Mouse (Mus musculus) liver, embryonic 11.5 days (tissue): ENCODE measurements around the gene Fancc. TPM values are rescaled to one million over a fixed set of nuclear protein-coding genes. Genes with fewer than 3 reads are reported as not detected.
"Not testable (repeated sequence)": the region's sequence is repeated elsewhere in the genome, so short reads cannot be mapped to it uniquely, and the experiment has no call there.

Experiments
- ATAC-seq: fragments of 200-750 bp; cut with Nextera tagmentation; replicated peaks from 2 replicates; pipeline ENCODE4 v1.8.0; 2017; ENCODE audit warnings: moderate number of reproducible peaks, mild to moderate bottlenecking, moderate TSS enrichment, moderate library complexity; ENCODE audit not compliant: low FRiP score
- DNase-seq: peaks from one replicate; pipeline ENCODE4 v3.0.0-alpha.2; 2017; ENCODE audit warnings: low spot score
- H3K27ac ChIP-seq: fragments of 300-500 bp; sonication (generic); 2 replicates; pipeline ENCODE4 v1.5.1; 2014; ENCODE audit warnings: mild to moderate bottlenecking, low read depth, low read length, control low read depth
- H3K27me3 ChIP-seq: fragments of 300-500 bp; sonication (generic); replicated peaks from 2 replicates; pipeline ENCODE4 v1.6.1; 2014; ENCODE audit warnings: low read length, mixed read lengths; ENCODE audit not compliant: control insufficient read depth, insufficient read depth
- H3K36me3 ChIP-seq: fragments of 300-500 bp; sonication (generic); 2 replicates; pipeline ENCODE4 v1.6.1; 2014; ENCODE audit warnings: mild to moderate bottlenecking, low read length, moderate library complexity, mixed read lengths; ENCODE audit not compliant: control insufficient read depth, insufficient read depth
- H3K4me1 ChIP-seq: fragments of 300-500 bp; sonication (generic); replicated peaks from 2 replicates; pipeline ENCODE4 v1.6.1; 2014; ENCODE audit warnings: low read length, mixed read lengths; ENCODE audit not compliant: control insufficient read depth, insufficient read depth
- H3K4me2 ChIP-seq: fragments of 300-500 bp; sonication (generic); 2 replicates; pipeline ENCODE4 v1.6.1; 2014; ENCODE audit warnings: mild to moderate bottlenecking, control low read depth, moderate library complexity
- H3K4me3 ChIP-seq: fragments of 300-500 bp; sonication (generic); 2 replicates; pipeline ENCODE4 v1.5.1; 2014; ENCODE audit warnings: low read depth, low read length, control low read depth
- H3K9ac ChIP-seq: fragments of 300-500 bp; sonication (generic); 2 replicates; pipeline ENCODE4 v1.6.1; 2014; ENCODE audit warnings: low read depth, low read length, control low read depth
- H3K9me3 ChIP-seq: fragments of 300-500 bp; sonication (generic); 2 replicates; pipeline ENCODE4 v1.6.1; 2016; ENCODE audit warnings: low read length, inconsistent platforms, mixed read lengths; ENCODE audit not compliant: control insufficient read depth
- WGBS: fragments of 180-500 bp; shearing (Covaris S2); extraction: QIAGEN DNeasy Blood & Tissue Kit; methylation state at CpG from one replicate; pipeline ENCODE4 v1.1.7; 2014; 5-methylcytosine and 5-hydroxymethylcytosine counted together
- polyA plus RNA-seq: library from polyadenylated mRNA; unstranded; fragments of >200 nt; fragmentation: Nextera tagmentation; extraction: Ambion mirVana; gene quantifications from 2 replicates; pipeline ENCODE4 v1.2.1, GENCODE M21; 2014

The Fancc gene
- polyA plus RNA-seq, 1 experiment from 2014 or later = 18.9 TPM

DNA sequence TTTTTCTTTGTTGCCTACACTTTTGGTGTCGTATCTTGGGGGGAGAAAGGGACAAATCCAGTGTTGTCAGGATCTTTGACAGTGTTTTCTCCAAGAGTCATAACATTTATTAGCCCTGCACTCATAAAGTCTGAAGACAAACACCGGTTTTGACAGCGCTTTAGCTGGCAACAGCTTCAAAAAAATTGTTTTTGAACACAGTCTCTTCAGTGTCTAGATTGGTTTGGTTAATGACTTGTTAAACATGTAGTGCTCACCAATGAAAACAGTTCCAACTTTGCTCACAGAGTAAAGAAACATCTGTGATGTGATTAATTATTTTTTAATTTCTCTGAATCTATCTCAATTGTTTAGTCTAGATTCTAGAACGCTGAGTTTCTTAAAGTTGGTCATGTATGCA lies 137.7 kb downstream of the Fancc start:
- no peaks in the 10 kb centered on the region for H3K9me3 ChIP-seq
- ATAC-seq (no peak), DNase-seq (no peak)
- H3K27ac ChIP-seq = no peak overlapping the region
- no peaks in the 10 kb centered on the region; the same call in 1 of the 2 replicates for H3K4me1 ChIP-seq
- H3K4me3 ChIP-seq = no peak overlapping the region
- H3K9ac ChIP-seq = no peak overlapping the region
- H3K27me3 ChIP-seq = no peaks in the 10 kb centered on the region
- no peaks in the 10 kb centered on the region for H3K36me3 ChIP-seq
- H3K4me2 ChIP-seq = no peak overlapping the region
- WGBS = 85% methylated on average over 4 of the region's 4 CpGs

DNA sequence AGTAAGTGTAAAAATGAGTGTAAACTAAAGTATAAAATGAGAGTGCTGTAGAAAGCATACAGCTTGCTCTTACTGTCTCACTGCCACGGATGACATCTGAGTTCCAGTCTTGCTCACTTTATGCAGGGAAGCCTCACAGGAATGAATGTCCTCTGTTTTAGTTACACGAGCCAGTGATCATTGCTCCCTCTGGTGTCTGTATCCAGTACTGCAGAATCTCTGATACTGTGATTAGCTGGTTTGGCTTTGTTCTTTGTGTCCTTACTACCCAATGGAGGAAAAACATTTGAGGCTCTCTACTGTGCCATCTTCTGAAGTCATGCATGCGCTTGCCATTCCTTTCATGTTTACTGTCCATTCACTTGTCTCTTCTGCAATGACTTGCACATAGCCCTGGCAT lies 140.5 kb downstream of the Fancc start:
- Histone ChIP-seq H3K36me3 (no peaks in the 10 kb centered on the region), H3K27me3 (no peaks in the 10 kb centered on the region), H3K4me2 (no peak overlapping the region), H3K4me3 (no peak overlapping the region), H3K27ac (no peak overlapping the region), H3K9me3 (no peaks in the 10 kb centered on the region), H3K9ac (no peak overlapping the region), H3K4me1 (no peaks in the 10 kb centered on the region; the same call in 1 of the 2 replicates)
- DNase-seq (no peak), ATAC-seq (0 out of 2 replicates have a peak, but pooled peaks have one; percentile 20)
- WGBS = 35% methylated on average over 3 of the region's 3 CpGs

DNA sequence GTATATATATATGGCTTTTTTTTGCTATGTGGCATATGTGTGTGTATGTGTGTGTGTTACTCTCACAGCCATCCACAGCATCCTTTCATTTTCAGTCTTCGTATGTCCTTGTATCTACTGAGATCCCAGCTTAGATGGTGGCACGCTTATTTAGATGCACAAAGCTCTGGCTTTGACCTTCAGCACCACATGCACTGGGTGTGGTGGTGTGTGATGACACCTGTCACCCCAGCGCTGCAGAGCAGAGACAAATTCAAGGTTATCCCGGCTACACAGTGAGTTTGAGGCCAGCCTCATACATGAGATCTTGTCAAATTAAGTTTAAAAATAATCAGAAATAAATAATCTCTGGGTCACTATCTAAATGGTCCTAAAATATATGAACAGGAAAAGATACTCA lies 141.0 kb downstream of the Fancc start:
- Histone ChIP-seq H3K27me3 (no peaks in the 10 kb centered on the region), H3K36me3 (no peaks in the 10 kb centered on the region), H3K9me3 (no peaks in the 10 kb centered on the region), H3K4me1 (no peaks in the 10 kb centered on the region), H3K9ac (no peak overlapping the region), H3K4me2 (no peak overlapping the region), H3K4me3 (no peak overlapping the region), H3K27ac (no peak overlapping the region)
- ATAC-seq (no peak), DNase-seq (no peak)
- WGBS = 96% methylated on average over 4 of the region's 4 CpGs

DNA sequence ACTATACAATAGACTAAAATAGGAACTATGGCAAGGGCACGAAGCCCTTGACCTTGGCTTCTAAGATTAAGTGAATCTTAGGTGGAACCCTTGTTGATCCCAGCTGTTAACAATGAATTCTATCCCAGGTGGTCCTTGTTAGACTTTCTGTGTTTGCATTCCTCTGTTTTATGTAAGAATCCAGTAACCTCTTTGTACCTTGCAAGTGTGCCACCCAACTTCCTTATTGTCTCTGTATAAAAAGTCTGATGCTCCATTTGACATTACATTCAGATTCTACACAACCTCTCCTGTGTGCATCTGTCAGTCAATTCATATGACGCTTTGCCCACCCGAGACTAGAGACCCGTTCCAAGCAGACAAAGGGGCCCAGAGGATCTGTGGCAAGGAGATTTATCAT lies 143.8 kb downstream of the Fancc start:
- not testable (repeated sequence) for H3K9ac ChIP-seq, H3K36me3 ChIP-seq, H3K9me3 ChIP-seq, ATAC-seq, H3K4me1 ChIP-seq, H3K4me2 ChIP-seq, DNase-seq, H3K27ac ChIP-seq, H3K27me3 ChIP-seq, H3K4me3 ChIP-seq
- 87% methylated on average over 4 of the region's 4 CpGs for WGBS

DNA sequence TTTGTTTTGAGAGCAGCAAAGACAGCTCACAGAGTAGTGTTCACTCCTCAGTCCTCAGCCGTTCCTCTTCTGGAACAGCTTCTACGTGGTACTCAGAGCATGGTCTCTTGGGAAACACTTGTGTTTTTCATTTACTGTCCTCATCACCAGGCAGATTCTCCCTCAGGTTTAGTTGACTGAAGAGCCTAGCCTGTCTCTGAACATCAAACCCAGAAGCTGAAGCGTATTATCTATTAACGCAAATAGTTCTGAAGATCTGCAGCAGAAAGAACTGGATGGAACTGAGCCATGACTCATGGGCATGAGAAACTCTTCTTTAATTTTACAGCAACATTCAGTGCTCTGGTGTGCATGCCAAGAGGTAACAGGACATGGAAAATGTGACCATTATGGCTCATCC lies 147.0 kb downstream of the Fancc start:
- Histone ChIP-seq H3K36me3 (no peaks in the 10 kb centered on the region), H3K9ac (no peak overlapping the region), H3K27ac (no peak overlapping the region), H3K4me2 (no peak overlapping the region), H3K27me3 (no peaks in the 10 kb centered on the region), H3K9me3 (no peaks in the 10 kb centered on the region), H3K4me1 (no peaks in the 10 kb centered on the region), H3K4me3 (no peak overlapping the region)
- 85% methylated on average over 4 of the region's 4 CpGs for WGBS
- ATAC-seq (no peak), DNase-seq (no peak)

DNA sequence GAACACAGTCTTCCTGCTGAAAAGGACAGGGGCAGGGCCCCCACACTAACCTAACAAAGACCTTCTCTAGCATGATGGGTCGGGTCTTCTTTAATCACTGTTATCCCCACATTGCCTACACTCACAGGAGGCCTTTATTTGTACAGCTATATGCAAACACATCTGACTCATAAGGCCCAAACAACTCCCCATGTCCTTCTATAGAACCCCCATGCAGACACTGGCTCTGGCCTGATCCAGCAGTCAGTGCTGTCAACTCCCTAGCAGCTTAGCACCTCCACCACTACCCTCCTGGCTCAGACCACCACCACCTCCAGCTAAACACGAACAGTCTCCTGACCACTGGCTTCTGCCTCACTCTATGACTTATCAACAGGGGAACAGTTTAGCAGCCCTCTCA lies 149.4 kb downstream of the Fancc start:
- 85% methylated on average over 2 of the region's 2 CpGs for WGBS
- H3K4me2 ChIP-seq = no peak overlapping the region
- no peak for ATAC-seq
- H3K36me3 ChIP-seq = no peaks in the 10 kb centered on the region
- DNase-seq = no peak
- H3K4me1 ChIP-seq = no peaks in the 10 kb centered on the region
- no peak overlapping the region for H3K27ac ChIP-seq
- no peak overlapping the region for H3K4me3 ChIP-seq
- no peaks in the 10 kb centered on the region for H3K9me3 ChIP-seq
- H3K9ac ChIP-seq = no peak overlapping the region
- H3K27me3 ChIP-seq = no peaks in the 10 kb centered on the region

DNA sequence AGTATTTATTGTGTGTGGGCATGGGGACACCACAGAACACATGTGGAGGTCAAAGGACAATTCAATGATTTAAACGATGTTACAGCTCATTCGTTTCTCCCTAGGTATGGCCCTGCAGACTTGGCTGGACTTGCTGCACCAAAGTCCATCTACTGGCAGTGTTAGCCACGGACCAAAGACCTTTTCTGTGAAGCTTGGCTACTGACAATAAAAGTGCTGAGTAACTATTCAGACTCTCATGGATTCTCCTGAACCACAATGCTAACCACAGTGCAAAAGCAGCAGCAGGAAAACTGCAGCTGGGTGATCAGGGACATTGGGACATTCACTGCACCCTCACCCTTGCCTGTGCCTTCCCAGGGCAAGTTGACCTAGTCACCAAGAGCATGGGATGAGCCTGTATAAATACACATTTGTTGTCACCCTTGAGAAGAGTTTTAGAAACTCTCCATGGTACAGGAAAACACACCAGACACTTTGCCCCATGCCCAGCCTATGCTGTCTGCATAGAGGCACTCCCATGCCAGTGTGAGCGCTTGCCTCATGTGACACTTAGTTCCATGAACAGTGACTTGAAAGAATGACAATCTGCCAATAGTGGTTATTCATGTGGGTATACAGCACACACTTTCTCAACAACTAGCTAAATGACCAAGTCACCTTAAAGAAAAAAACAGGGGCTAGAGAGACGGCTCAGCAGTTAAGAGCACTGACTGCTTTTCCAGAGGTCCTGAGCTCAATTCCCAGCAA lies 151.4 kb downstream of the Fancc start:
- Histone ChIP-seq H3K9me3 (no peaks in the 10 kb centered on the region), H3K27me3 (no peaks in the 10 kb centered on the region), H3K36me3 (no peaks in the 10 kb centered on the region), H3K4me2 (no peak overlapping the region), H3K9ac (no peak overlapping the region), H3K4me3 (no peak overlapping the region), H3K4me1 (no peaks in the 10 kb centered on the region), H3K27ac (no peak overlapping the region)
- DNase-seq (no peak), ATAC-seq (no peak)
- 81% methylated on average over 5 of the region's 5 CpGs for WGBS

DNA sequence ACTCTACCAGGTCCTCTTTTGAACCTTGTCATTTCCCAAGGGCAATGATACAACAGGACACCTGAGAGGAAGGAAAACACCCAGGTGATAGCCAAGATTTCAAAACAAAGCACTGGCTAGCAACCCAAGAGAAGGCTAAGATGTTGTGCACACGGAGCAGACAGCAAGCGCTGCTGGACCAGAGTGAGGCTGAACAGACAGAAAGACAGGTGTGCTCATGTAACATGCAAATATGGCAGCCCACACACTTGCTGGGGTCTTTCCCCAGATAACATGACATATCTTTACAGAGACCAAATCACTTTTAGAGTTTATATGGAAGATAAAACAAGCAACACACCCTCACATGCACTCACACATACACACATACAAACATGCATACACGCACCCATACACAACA lies 152.6 kb downstream of the Fancc start:
- H3K36me3 ChIP-seq = no peaks in the 10 kb centered on the region
- H3K4me1 ChIP-seq = no peaks in the 10 kb centered on the region
- 89% methylated on average over 3 of the region's 3 CpGs for WGBS
- H3K9ac ChIP-seq = no peak overlapping the region
- H3K4me3 ChIP-seq = no peak overlapping the region
- no peaks in the 10 kb centered on the region for H3K27me3 ChIP-seq
- no peak overlapping the region for H3K27ac ChIP-seq
- no peak for ATAC-seq
- no peaks in the 10 kb centered on the region for H3K9me3 ChIP-seq
- H3K4me2 ChIP-seq = no peak overlapping the region
- DNase-seq = no peak

DNA sequence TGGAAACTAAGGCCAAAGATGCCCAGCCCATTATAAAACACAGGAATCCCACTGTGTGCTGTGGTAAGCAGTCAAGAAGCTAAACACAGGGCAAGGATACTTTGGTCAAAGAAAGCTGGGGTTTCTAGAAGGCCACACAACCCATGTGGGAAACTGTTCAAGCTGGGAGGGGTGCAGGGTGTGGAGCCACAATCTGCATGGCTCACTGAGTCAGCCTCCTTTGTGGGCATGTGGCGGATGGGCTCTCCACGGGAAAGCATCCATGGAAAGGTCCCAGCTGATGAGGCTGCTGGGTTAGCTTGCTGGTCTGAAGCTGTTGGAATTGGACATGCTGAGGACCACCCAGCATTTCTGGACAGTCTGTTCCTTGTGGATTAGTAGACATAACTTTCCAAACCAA lies 154.3 kb downstream of the Fancc start:
- Histone ChIP-seq H3K27me3 (no peaks in the 10 kb centered on the region), H3K4me2 (no peak overlapping the region), H3K9me3 (no peaks in the 10 kb centered on the region), H3K36me3 (no peaks in the 10 kb centered on the region), H3K4me3 (no peak overlapping the region), H3K9ac (no peak overlapping the region), H3K27ac (no peak overlapping the region), H3K4me1 (no peaks in the 10 kb centered on the region)
- DNase-seq (no peak), ATAC-seq (no peak)
- WGBS = 83% methylated on average over 2 of the region's 2 CpGs
